Mouse (Mus musculus): Measurements from ENCODE around the gene Clec4b2. TPM values are rescaled to one million over a fixed set of nuclear protein-coding genes. Genes with fewer than 3 reads are reported as not detected.
"Not testable (repeated sequence)": the region's sequence is repeated elsewhere in the genome, so short reads cannot be mapped to it uniquely, and the experiment has no call there.

Gene Clec4b2
- polyA plus RNA-seq, 1 experiment, result 0.36 TPM

DNA sequence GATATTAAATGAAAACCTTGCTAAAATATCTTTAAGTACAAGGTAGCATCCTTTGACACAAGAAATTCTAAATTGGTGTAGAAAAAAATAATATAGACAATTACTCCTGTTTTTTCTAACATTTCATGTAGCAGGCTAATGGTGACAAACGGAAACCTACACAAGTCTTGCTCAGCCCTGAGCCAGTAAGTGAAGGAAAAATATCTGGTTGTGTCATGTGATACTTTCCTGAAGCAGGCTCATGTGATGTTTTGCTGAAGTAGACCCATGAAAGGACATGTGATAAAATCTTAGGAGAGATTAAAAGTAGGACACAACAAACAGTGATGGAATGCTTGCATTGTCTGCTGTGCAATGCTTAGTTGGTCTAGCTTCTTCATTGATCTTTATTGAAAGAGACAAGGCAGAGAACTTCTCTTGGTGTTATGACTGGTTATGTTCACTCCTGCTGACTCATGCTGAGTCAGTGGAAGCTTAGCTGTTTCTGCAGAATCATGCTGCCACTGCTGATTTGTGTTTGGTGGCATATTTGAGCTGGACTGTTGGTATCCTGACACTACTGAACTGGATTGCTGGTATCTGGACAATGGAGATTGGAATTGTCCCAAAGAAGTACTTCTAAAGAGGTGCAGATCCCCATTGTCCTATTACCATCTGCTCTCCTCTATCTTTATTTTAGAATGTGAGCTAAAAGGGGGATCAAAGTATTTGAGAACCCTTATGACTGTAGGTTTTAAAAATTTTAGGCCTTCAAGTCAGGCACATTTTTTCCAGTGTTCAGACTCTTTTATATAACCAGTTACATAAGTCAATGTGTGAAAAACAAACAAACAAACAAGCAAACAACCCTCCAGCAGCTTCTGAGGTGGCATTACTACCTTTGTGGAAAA is 34.7 kb downstream of the Clec4b2 start:
- H3K27ac ChIP-seq (ENCODE audit: insufficient read depth, low read length), result no peak overlapping the region
- WGBS, result 84% methylated on average over 1 of the region's 1 CpGs
- H3K36me3 ChIP-seq (ENCODE audit: control insufficient read depth, insufficient read depth, low read length), result no peaks in the 10 kb centered on the region
- H3K4me3 ChIP-seq (ENCODE audit: extremely low read depth, insufficient read depth, insufficient read length), result no peak overlapping the region
- no peak for TF ChIP-seq POLR2A (IDR thresholded peaks at IDR 0.05; ENCODE audit: low read depth, low read length)
- no peak for TF ChIP-seq CTCF (IDR thresholded peaks at IDR 0.05; ENCODE audit: extremely low read depth, insufficient read depth, insufficient read length, insufficient replicate concordance)
- H3K27me3 ChIP-seq (ENCODE audit: control insufficient read depth, insufficient read depth, low read length), result no peaks in the 10 kb centered on the region
- DNase-seq (ENCODE audit: low read depth in 1 of 2, low spot score in 2 of 2), result no peak
- no peaks in the 10 kb centered on the region for H3K4me1 ChIP-seq (ENCODE audit: control insufficient read depth, insufficient read depth, insufficient read length)

DNA sequence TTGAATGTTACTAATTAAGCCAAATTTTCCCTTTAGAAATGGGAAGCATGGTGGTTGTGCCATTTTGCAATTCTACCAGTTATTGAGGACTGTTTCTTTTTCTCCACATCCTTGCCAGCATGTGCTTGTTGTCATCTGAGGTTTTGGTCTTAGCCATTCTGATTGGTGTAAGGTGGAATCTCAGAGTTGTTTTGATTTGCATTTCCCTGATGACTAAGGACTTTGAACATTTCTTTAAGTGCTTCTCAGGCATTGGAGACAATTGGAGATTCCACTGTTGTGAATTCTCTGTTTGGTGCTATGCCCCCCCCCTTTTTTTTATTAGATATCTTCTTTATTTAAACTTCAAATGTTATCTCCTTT is 35.4 kb downstream of the Clec4b2 start:
- H3K27ac ChIP-seq (ENCODE audit: insufficient read depth, low read length); H3K4me1 ChIP-seq (ENCODE audit: control insufficient read depth, insufficient read depth, insufficient read length); DNase-seq (ENCODE audit: low read depth in 1 of 2, low spot score in 2 of 2); H3K27me3 ChIP-seq (ENCODE audit: control insufficient read depth, insufficient read depth, low read length); H3K36me3 ChIP-seq (ENCODE audit: control insufficient read depth, insufficient read depth, low read length); H3K4me3 ChIP-seq (ENCODE audit: extremely low read depth, insufficient read depth, insufficient read length): not testable (repeated sequence)

DNA sequence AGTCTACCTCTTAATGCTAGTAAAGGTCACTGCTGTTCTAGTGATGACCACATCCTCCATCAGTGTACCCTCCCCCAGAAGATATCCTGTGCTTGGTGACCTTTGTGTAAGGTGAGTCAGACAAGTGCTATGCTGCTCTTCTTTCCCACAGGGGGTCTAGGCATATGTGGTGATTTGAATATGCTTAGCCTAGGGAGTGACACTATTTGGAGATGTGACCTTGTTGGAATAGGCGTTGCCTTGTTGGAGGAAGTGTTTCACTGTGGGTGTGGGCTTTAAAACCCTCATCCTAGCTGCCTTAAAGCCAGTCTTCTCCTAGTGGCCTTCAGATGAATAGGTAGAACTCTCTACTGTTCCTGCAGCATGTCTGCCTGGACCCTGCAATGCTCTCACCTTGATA is 39.0 kb downstream of the Clec4b2 start:
- TF ChIP-seq POLR2A (IDR thresholded peaks at IDR 0.05; ENCODE audit: low read depth, low read length), result no peak
- TF ChIP-seq CTCF (IDR thresholded peaks at IDR 0.05; ENCODE audit: extremely low read depth, insufficient read depth, insufficient read length, insufficient replicate concordance), result no peak
- no peaks in the 10 kb centered on the region for H3K27me3 ChIP-seq (ENCODE audit: control insufficient read depth, insufficient read depth, low read length)
- no peaks in the 10 kb centered on the region for H3K36me3 ChIP-seq (ENCODE audit: control insufficient read depth, insufficient read depth, low read length)
- no peak for DNase-seq (ENCODE audit: low read depth in 1 of 2, low spot score in 2 of 2)
- H3K4me1 ChIP-seq (ENCODE audit: control insufficient read depth, insufficient read depth, insufficient read length), result no peaks in the 10 kb centered on the region
- H3K4me3 ChIP-seq (ENCODE audit: extremely low read depth, insufficient read depth, insufficient read length), result no peak overlapping the region
- WGBS, result 79% methylated on average over 1 of the region's 1 CpGs
- H3K27ac ChIP-seq (ENCODE audit: insufficient read depth, low read length), result no peak overlapping the region

DNA sequence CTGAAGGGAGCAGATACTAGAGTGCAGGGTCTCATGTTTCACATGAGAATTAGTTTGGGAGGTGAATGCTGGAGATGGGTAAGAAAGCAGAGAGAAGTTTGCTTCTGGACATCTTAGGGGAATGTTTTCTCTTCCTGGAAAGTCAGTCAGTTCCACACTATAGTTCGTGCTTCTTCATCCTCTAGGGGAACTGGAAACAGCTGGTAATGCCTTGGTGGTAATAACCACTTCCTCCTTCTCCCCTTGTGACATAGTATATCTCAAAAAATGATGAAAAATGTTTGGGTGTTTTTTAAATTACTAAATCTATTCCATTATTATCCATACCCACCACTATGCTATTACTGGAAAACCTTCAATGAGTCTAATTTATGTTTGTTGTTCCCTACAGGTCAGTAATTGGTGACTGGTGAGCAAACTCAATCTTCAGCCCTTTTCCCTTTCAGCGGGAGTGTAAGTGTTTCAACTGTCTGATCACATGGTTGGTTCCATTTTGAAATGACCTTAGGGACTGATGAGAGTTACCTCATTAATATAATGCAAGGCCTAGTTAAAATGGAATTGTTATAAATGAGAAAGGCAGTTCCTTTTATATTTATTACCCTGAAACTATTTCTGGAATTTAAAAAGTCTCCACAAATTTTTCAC is 55.0 kb downstream of the Clec4b2 start:
- H3K27ac ChIP-seq (ENCODE audit: insufficient read depth, low read length), result no peak overlapping the region
- no peaks in the 10 kb centered on the region for H3K36me3 ChIP-seq (ENCODE audit: control insufficient read depth, insufficient read depth, low read length)
- no peak for DNase-seq (ENCODE audit: low read depth in 1 of 2, low spot score in 2 of 2)
- H3K4me3 ChIP-seq (ENCODE audit: extremely low read depth, insufficient read depth, insufficient read length), result no peak overlapping the region
- no peak for TF ChIP-seq POLR2A (IDR thresholded peaks at IDR 0.05; ENCODE audit: low read depth, low read length)
- TF ChIP-seq CTCF (IDR thresholded peaks at IDR 0.05; ENCODE audit: extremely low read depth, insufficient read depth, insufficient read length, insufficient replicate concordance), result no peak
- WGBS, result 20% methylated on average over 2 of the region's 2 CpGs
- no peaks in the 10 kb centered on the region for H3K4me1 ChIP-seq (ENCODE audit: control insufficient read depth, insufficient read depth, insufficient read length)
- no peaks in the 10 kb centered on the region for H3K27me3 ChIP-seq (ENCODE audit: control insufficient read depth, insufficient read depth, low read length)

DNA sequence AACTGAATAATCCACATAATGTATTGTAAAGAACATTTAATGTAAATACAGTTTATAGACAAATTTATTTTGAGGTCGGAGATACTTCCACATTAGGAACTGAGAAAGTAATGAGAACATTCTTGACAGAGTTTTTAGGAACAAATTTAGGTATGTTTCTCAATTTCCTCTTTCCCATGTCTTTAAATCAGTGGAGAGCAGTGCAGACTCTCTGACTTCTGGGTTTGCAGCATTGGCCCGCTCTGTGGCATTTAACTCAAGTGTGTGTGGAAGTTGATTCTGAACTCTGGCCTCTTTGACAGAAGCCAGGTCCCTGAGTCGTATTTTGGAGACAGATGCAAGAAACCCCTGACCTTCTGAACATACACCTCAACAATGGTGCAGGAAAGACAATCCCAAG is 57.0 kb downstream of the Clec4b2 start, which contains the start of gene Clec4n:
Gene Clec4n, plus strand, starts transcription at position 200 of the 400 bp plus-strand sequence.
- TF ChIP-seq CTCF (IDR thresholded peaks at IDR 0.05; ENCODE audit: extremely low read depth, insufficient read depth, insufficient read length, insufficient replicate concordance) (no peak), POLR2A (IDR thresholded peaks at IDR 0.05; ENCODE audit: low read depth, low read length) (no peak)
- H3K36me3 ChIP-seq (ENCODE audit: control insufficient read depth, insufficient read depth, low read length), result no peaks in the 10 kb centered on the region
- H3K27ac ChIP-seq (ENCODE audit: insufficient read depth, low read length), result no peak within 1 kb of the TSS
- H3K27me3 ChIP-seq (ENCODE audit: control insufficient read depth, insufficient read depth, low read length), result no peaks in the 10 kb centered on the region
- no peak within 1 kb of the TSS for H3K4me3 ChIP-seq (ENCODE audit: extremely low read depth, insufficient read depth, insufficient read length)
- WGBS, result 49% methylated on average over 3 of the region's 3 CpGs
- H3K4me1 ChIP-seq (ENCODE audit: control insufficient read depth, insufficient read depth, insufficient read length), result no peaks in the 10 kb centered on the region
- DNase-seq (ENCODE audit: low read depth in 1 of 2, low spot score in 2 of 2), result no peak

DNA sequence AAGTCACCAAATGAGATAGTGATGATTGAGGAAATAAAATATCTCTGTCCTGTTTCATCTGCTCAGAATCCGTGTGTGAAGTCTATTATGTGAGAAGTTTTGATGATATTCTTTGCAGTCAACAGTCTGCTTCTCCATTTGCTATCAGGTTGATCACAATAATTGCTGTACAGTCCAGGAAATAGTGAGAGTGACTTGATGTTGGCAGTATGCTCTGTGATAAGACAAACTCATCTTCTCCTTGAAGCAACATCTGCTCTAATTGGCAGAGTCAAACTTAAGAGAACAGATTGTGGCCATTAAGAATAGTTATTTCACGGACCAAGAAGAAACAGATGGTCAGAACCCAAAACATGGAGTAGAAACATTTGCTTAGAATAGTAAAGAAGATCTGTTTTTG is 58.5 kb downstream of the Clec4b2 start:
- Histone ChIP-seq H3K4me1 (ENCODE audit: control insufficient read depth, insufficient read depth, insufficient read length) (no peaks in the 10 kb centered on the region), H3K27ac (ENCODE audit: insufficient read depth, low read length) (no peak overlapping the region), H3K4me3 (ENCODE audit: extremely low read depth, insufficient read depth, insufficient read length) (no peak overlapping the region), H3K27me3 (ENCODE audit: control insufficient read depth, insufficient read depth, low read length) (no peaks in the 10 kb centered on the region), H3K36me3 (ENCODE audit: control insufficient read depth, insufficient read depth, low read length) (no peaks in the 10 kb centered on the region)
- DNase-seq (ENCODE audit: low read depth in 1 of 2, low spot score in 2 of 2), result no peak
- 78% methylated on average over 2 of the region's 2 CpGs for WGBS
- TF ChIP-seq CTCF (IDR thresholded peaks at IDR 0.05; ENCODE audit: extremely low read depth, insufficient read depth, insufficient read length, insufficient replicate concordance) (no peak), POLR2A (IDR thresholded peaks at IDR 0.05; ENCODE audit: low read depth, low read length) (no peak)

DNA sequence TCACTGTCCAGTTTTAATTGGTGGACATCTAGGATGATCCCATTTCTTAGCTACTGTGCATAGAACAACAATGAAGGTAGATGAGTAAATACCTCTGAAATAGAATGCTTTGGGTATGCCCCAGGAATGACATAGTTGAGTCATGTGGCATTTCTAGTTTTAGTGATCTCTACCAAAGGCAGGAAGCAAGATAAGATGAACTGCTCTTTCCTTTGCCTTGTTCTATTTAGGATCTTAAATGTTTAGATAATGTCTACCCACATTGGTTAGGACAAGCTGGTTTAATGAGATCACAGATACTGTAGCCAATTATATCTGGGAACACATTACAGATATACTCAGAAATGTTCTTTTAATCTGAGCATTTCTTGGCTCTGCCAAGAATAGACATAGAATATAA is 64.9 kb downstream of the Clec4b2 start:
- Histone ChIP-seq H3K36me3 (ENCODE audit: control insufficient read depth, insufficient read depth, low read length) (no peaks in the 10 kb centered on the region), H3K27me3 (ENCODE audit: control insufficient read depth, insufficient read depth, low read length) (no peaks in the 10 kb centered on the region), H3K4me3 (ENCODE audit: extremely low read depth, insufficient read depth, insufficient read length) (no peak overlapping the region), H3K4me1 (ENCODE audit: control insufficient read depth, insufficient read depth, insufficient read length) (no peaks in the 10 kb centered on the region), H3K27ac (ENCODE audit: insufficient read depth, low read length) (no peak overlapping the region)
- no peak for DNase-seq (ENCODE audit: low read depth in 1 of 2, low spot score in 2 of 2)
- no peak for TF ChIP-seq CTCF (IDR thresholded peaks at IDR 0.05; ENCODE audit: extremely low read depth, insufficient read depth, insufficient read length, insufficient replicate concordance)
- TF ChIP-seq POLR2A (IDR thresholded peaks at IDR 0.05; ENCODE audit: low read depth, low read length), result no peak

All from spleen, adult 2 months (tissue).